Mouse (Mus musculus) embryonic facial prominence, embryonic 11.5 days (tissue): Measurements from ENCODE around the gene Rfwd3. TPM values are rescaled to one million over a fixed set of nuclear protein-coding genes. Genes with fewer than 3 reads are reported as not detected.
"Not testable (repeated sequence)": the region's sequence is repeated elsewhere in the genome, so short reads cannot be mapped to it uniquely, and the experiment has no call there.

Source experiments
- ATAC-seq: fragments of 200-750 bp; cut with Nextera tagmentation; replicated peaks from 2 replicates; pipeline ENCODE4 v1.8.0; 2017; ENCODE audit warnings: low read depth; ENCODE audit not compliant: insufficient number of reproducible peaks, low FRiP score, low TSS enrichment
- DNase-seq: peaks from one replicate; pipeline ENCODE4 v3.0.0-alpha.2; 2015; ENCODE audit warnings: low spot score
- H3K27ac ChIP-seq: fragments of 300-500 bp; sonication (generic); replicated peaks from 2 replicates; pipeline ENCODE4 v1.5.1; 2014; ENCODE audit warnings: mild to moderate bottlenecking, low read depth, low read length, control low read depth
- H3K27me3 ChIP-seq: fragments of 300-500 bp; sonication (generic); 2 replicates; pipeline ENCODE4 v1.6.1; 2014; ENCODE audit warnings: mild to moderate bottlenecking, low read length, moderate library complexity, mixed read lengths; ENCODE audit not compliant: control insufficient read depth, insufficient read depth
- H3K36me3 ChIP-seq: fragments of 300-500 bp; sonication (generic); replicated peaks from 2 replicates; pipeline ENCODE4 v1.6.1; 2014; ENCODE audit warnings: low read depth, mild to moderate bottlenecking, low read length, moderate library complexity, mixed read lengths; ENCODE audit not compliant: control insufficient read depth, insufficient read depth
- H3K4me1 ChIP-seq: fragments of 300-500 bp; sonication (generic); 2 replicates; pipeline ENCODE4 v1.6.1; 2014; ENCODE audit warnings: low read length, mixed read lengths; ENCODE audit not compliant: control insufficient read depth, insufficient read depth
- H3K4me2 ChIP-seq: fragments of 300-500 bp; sonication (generic); 2 replicates; pipeline ENCODE4 v1.6.1; 2014; ENCODE audit warnings: low read depth, mild to moderate bottlenecking, control low read depth, low read length, moderate library complexity
- H3K4me3 ChIP-seq: fragments of 300-500 bp; sonication (generic); 2 replicates; pipeline ENCODE4 v1.5.1; 2014; ENCODE audit warnings: low read depth, low read length, control low read depth
- H3K9ac ChIP-seq: fragments of 300-500 bp; sonication (generic); replicated peaks from 2 replicates; pipeline ENCODE4 v1.6.1; 2014; ENCODE audit warnings: mild to moderate bottlenecking, control low read depth, low read length
- H3K9me3 ChIP-seq: fragments of 300-500 bp; sonication (generic); replicated peaks from 2 replicates; pipeline ENCODE4 v1.6.1; 2016; ENCODE audit warnings: mild to moderate bottlenecking, low read length, inconsistent platforms, mixed read lengths; ENCODE audit not compliant: control insufficient read depth
- WGBS: fragments of 180-500 bp; shearing (Covaris S2); extraction: QIAGEN DNeasy Blood & Tissue Kit; methylation state at CpG from one replicate; pipeline ENCODE4 v1.1.7; 2014; 5-methylcytosine and 5-hydroxymethylcytosine counted together
- polyA plus RNA-seq: library from polyadenylated mRNA; unstranded; fragments of >200 nt; fragmentation: Nextera tagmentation; extraction: Ambion mirVana; gene quantifications from 2 replicates; pipeline ENCODE4 v1.2.1, GENCODE M21; 2014

The Rfwd3 gene
- polyA plus RNA-seq, 1 experiment from 2014 or later, result 96.7 TPM

- H3K27ac ChIP-seq, result no peak overlapping the region
- no peaks in the 10 kb centered on the region for H3K9me3 ChIP-seq
- 84% methylated on average over 6 of the region's 6 CpGs for WGBS
- H3K9ac ChIP-seq, result no peak overlapping the region
- DNase-seq (no peak), ATAC-seq (no peak)
- no peak overlapping the region for H3K4me3 ChIP-seq
- no peaks in the 10 kb centered on the region for H3K4me1 ChIP-seq
- H3K36me3 ChIP-seq, result no peaks in the 10 kb centered on the region
- no peaks in the 10 kb centered on the region for H3K27me3 ChIP-seq
- no peak overlapping the region for H3K4me2 ChIP-seq
Observed at GRCm38 (mm10) chr8:111325222-111325790, 25.3 kb upstream of the Rfwd3 start.

GRCm38 (mm10) chr8:111314729-111315128 is 14.7 kb upstream of the Rfwd3 start:
- Histone ChIP-seq H3K9ac (no peak overlapping the region), H3K36me3 (no peaks in the 10 kb centered on the region), H3K4me2 (no peak overlapping the region), H3K27ac (no peak overlapping the region), H3K4me3 (no peak overlapping the region), H3K9me3 (no peaks in the 10 kb centered on the region), H3K4me1 (no peaks in the 10 kb centered on the region), H3K27me3 (no peaks in the 10 kb centered on the region)
- DNase-seq, result no peak
- WGBS, result 88% methylated on average over 12 of the region's 12 CpGs
- no peak for ATAC-seq

GRCm38 (mm10) chr8:111313961-111314360 is 13.9 kb upstream of the Rfwd3 start:
- not testable (repeated sequence) for H3K27me3 ChIP-seq, H3K4me3 ChIP-seq, H3K36me3 ChIP-seq, H3K4me2 ChIP-seq, DNase-seq, H3K27ac ChIP-seq, H3K4me1 ChIP-seq, H3K9me3 ChIP-seq, ATAC-seq, H3K9ac ChIP-seq
- WGBS, result 95% methylated on average over 6 of the region's 6 CpGs

- Histone ChIP-seq H3K4me2 (no peak overlapping the region), H3K4me3 (no peak overlapping the region), H3K9ac (no peak overlapping the region), H3K4me1 (no peaks in the 10 kb centered on the region), H3K27me3 (no peaks in the 10 kb centered on the region), H3K27ac (no peak overlapping the region), H3K9me3 (no peaks in the 10 kb centered on the region), H3K36me3 (no peaks in the 10 kb centered on the region)
- ATAC-seq (no peak), DNase-seq (no peak)
- WGBS, result 76% methylated on average over 3 of the region's 3 CpGs
Observed at GRCm38 (mm10) chr8:111312758-111313162, 12.7 kb upstream of the Rfwd3 start.

GRCm38 (mm10) chr8:111310006-111310405 is 10.0 kb upstream of the Rfwd3 start:
- not testable (repeated sequence) for ATAC-seq, DNase-seq, H3K4me2 ChIP-seq, H3K36me3 ChIP-seq, H3K9ac ChIP-seq, H3K9me3 ChIP-seq, H3K4me1 ChIP-seq, H3K27me3 ChIP-seq, H3K4me3 ChIP-seq, H3K27ac ChIP-seq
- 87% methylated on average over 14 of the region's 15 CpGs for WGBS

- Histone ChIP-seq H3K4me2 (no peak overlapping the region), H3K27me3 (no peaks in the 10 kb centered on the region), H3K27ac (no peak overlapping the region), H3K9ac (no peak overlapping the region), H3K36me3 (no peaks in the 10 kb centered on the region), H3K9me3 (no peaks in the 10 kb centered on the region), H3K4me3 (no peak overlapping the region), H3K4me1 (no peaks in the 10 kb centered on the region)
- no peak for ATAC-seq
- no peak for DNase-seq
- WGBS, result 28% methylated on average over 5 of the region's 5 CpGs
Observed at GRCm38 (mm10) chr8:111305031-111305730, 5.2 kb upstream of the Rfwd3 start.

- no peak overlapping the region for H3K4me2 ChIP-seq
- ATAC-seq (no peak), DNase-seq (no peak)
- 88% methylated on average over 3 of the region's 3 CpGs for WGBS
- H3K36me3 ChIP-seq, result no peaks in the 10 kb centered on the region
- no peaks in the 10 kb centered on the region for H3K9me3 ChIP-seq
- no peak overlapping the region for H3K9ac ChIP-seq
- no peak overlapping the region for H3K27ac ChIP-seq
- H3K4me3 ChIP-seq, result no peak overlapping the region
- no peaks in the 10 kb centered on the region for H3K4me1 ChIP-seq
- H3K27me3 ChIP-seq, result no peaks in the 10 kb centered on the region
Observed at GRCm38 (mm10) chr8:111304359-111304758, 4.3 kb upstream of the Rfwd3 start.

GRCm38 (mm10) chr8:111303076-111303803 is 3.2 kb upstream of the Rfwd3 start:
- not testable (repeated sequence) for H3K36me3 ChIP-seq, H3K27ac ChIP-seq, H3K4me2 ChIP-seq, H3K9me3 ChIP-seq, H3K4me3 ChIP-seq, H3K9ac ChIP-seq, DNase-seq, H3K4me1 ChIP-seq, H3K27me3 ChIP-seq, ATAC-seq
- WGBS, result 69% methylated on average over 5 of the region's 5 CpGs
